Mouse (Mus musculus): ENCODE results near the gene Pip5kl1.

Gene Pip5kl1

GRCm38 (mm10) chr2:32547964-32548739, 26.4 kb upstream of the Pip5kl1 start:
- DNase-seq (ENCODE audit: low spot score): no peak

GRCm38 (mm10) chr2:32549171-32549570, 25.4 kb upstream of the Pip5kl1 start:
- DNase-seq (ENCODE audit: low spot score): no peak

GRCm38 (mm10) chr2:32549764-32550163, 24.8 kb upstream of the Pip5kl1 start:
- no peak for DNase-seq (ENCODE audit: low spot score)

- no peak for DNase-seq (ENCODE audit: low spot score)
Observed at GRCm38 (mm10) chr2:32551236-32551635, 23.4 kb upstream of the Pip5kl1 start.

GRCm38 (mm10) chr2:32553592-32554148, 20.9 kb upstream of the Pip5kl1 start:
- no peak for DNase-seq (ENCODE audit: low spot score)

- peak; percentile 69 for DNase-seq (ENCODE audit: low spot score)
Observed at GRCm38 (mm10) chr2:32555484-32555883, 19.1 kb upstream of the Pip5kl1 start.

GRCm38 (mm10) chr2:32556019-32556418, 18.6 kb upstream of the Pip5kl1 start:
- DNase-seq (ENCODE audit: low spot score): no peak

- no peak for DNase-seq (ENCODE audit: low spot score)
Observed at GRCm38 (mm10) chr2:32559570-32559969, 15.0 kb upstream of the Pip5kl1 start.

GRCm38 (mm10) chr2:32566536-32567063, 8.0 kb upstream of the Pip5kl1 start:
- peak; percentile 82 for DNase-seq (ENCODE audit: low spot score)

- DNase-seq (ENCODE audit: low spot score): no peak
Observed at GRCm38 (mm10) chr2:32568149-32568548, 6.4 kb upstream of the Pip5kl1 start.

GRCm38 (mm10) chr2:32568941-32569340, 5.7 kb upstream of the Pip5kl1 start:
- no peak for DNase-seq (ENCODE audit: low spot score)

GRCm38 (mm10) chr2:32570698-32571494, 3.7 kb upstream of the Pip5kl1 start, which contains the start of gene Dpm2:
Gene Dpm2 (plus strand): TSS chr2:32570858.
- DNase-seq (ENCODE audit: low spot score): peak; percentile 95

GRCm38 (mm10) chr2:32572196-32572595, 2.4 kb upstream of the Pip5kl1 start:
- DNase-seq (ENCODE audit: low spot score): no peak

GRCm38 (mm10) chr2:32574901-32575585, 446 bp downstream of the Pip5kl1 start:
- peak; percentile 62 for DNase-seq (ENCODE audit: low spot score)

GRCm38 (mm10) chr2:32575586-32576160, 1.1 kb downstream of the Pip5kl1 start, which contains the start of gene 9430097D07Rik:
Gene 9430097D07Rik (minus strand): TSS chr2:32575684.
- DNase-seq (ENCODE audit: low spot score): no peak

GRCm38 (mm10) chr2:32576532-32576931, 1.9 kb downstream of the Pip5kl1 start:
- DNase-seq (ENCODE audit: low spot score): no peak

GRCm38 (mm10) chr2:32578146-32579046, 3.8 kb downstream of the Pip5kl1 start:
- no peak for DNase-seq (ENCODE audit: low spot score)

- peak; percentile 76 for DNase-seq (ENCODE audit: low spot score)
Observed at GRCm38 (mm10) chr2:32581450-32582095, 7.0 kb downstream of the Pip5kl1 start.

GRCm38 (mm10) chr2:32582830-32583799, 8.5 kb downstream of the Pip5kl1 start:
- DNase-seq (ENCODE audit: low spot score): peak; percentile 89
